Mouse (Mus musculus): ENCODE data around the gene Kif18a. TPM values are rescaled to one million over a fixed set of nuclear protein-coding genes. Genes with fewer than 3 reads are reported as not detected.

The Kif18a gene
- polyA plus RNA-seq (2012; fragmentation: generic; extraction: Trizol): 1 to 10 TPM in 1 of 2 experiments, under 1 TPM in 1; 0.20 to 1.2 TPM

DNA sequence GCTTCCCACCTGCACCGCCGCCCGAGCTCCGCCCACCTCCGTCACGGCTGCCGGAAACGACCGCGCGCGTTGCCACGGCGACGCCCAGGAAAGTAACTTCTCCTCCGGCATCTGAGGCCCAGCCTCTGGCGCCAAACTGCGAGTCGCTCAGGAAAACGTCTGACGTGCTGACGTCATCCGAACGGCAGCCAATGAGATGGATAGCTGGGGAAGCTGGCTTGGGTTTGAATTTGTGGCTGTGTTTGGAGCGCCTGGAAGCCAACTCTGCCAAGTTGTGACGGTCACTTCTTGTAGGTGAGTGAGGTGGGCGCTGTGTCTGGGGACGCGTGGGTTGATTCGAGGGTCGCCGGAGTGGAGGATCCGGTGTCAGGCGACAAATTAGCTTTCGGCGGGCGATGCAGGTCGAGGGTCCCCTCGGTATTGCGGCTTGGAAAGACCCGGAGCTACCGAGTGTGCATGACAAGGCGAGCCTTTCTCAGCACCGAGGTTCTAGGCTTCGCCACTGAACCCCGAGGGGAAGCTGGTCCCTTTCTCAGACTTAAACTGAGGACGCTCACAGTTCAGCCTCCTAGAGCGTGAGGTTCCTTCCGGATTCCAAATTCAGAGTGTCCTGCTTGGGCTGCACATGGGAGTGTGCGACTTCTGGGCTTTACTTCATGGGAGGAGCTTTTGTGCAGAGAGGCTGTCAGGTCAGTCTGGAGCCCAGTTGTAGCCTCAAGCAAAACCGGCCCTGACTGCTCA lies at the start of gene Kif18a, which contains the start of gene Mettl15:
TSS of gene Kif18a (plus strand) at position 139 of the 741 bp plus-strand sequence.
TSS of gene Mettl15 (minus strand) at position 149 of the 741 bp plus-strand sequence.

Other genes with a start within 250 kb of the Kif18a start
- 1 to 10 TPM in 1 of 2 experiments, under 1 TPM in 1; 0.42 to 4.0 TPM for gene Mettl15, start within 50 bp of the Kif18a start, polyA plus RNA-seq (2012; fragmentation: generic; extraction: Trizol)

All from C3H10T1/2 (cell line).